ENCODE assay signal across 21 mouse cellular contexts in genomic region chr4:48617201-48617600, GRCm38 (mm10). TPM values are rescaled to one million over a fixed set of nuclear protein-coding genes. Genes with fewer than 3 reads are reported as not detected.
"Had no signal": no experiment of that assay in that cellular context is flagged by ENCODE, and none has a peak within 500 bp of the region (broad histone marks: within the 10 kb centered on the region; RNA-seq: fewer than 3 reads in every experiment).

No protein-coding gene starts in this region.

- DNase-seq: liver, embryonic 13.5 days; liver, postnatal 0 days; lung, adult 2 months; lung, postnatal 4 days; midbrain, embryonic 14.5 days; right cerebral cortex, postnatal 14 days; thymus, adult 18-20 months; thymus, postnatal 14 days; thymus, postnatal 36 days had no signal

- H3K4me1 ChIP-seq: liver, embryonic 13.5 days; liver, embryonic 15.5 days; lung, embryonic 15.5 days; midbrain, embryonic 10.5 days; midbrain, embryonic 12.5 days; neural tube, embryonic 12.5 days; stomach, embryonic 15.5 days had no signal

- H3K4me2 ChIP-seq: liver, embryonic 13.5 days; liver, embryonic 15.5 days; lung, embryonic 15.5 days; midbrain, embryonic 12.5 days; neural tube, embryonic 12.5 days; stomach, embryonic 15.5 days had no signal

- H3K27me3 ChIP-seq: liver, embryonic 13.5 days; liver, embryonic 15.5 days; lung, embryonic 15.5 days; midbrain, embryonic 12.5 days; neural tube, embryonic 12.5 days; stomach, embryonic 15.5 days had no signal

- H3K27ac ChIP-seq: liver, embryonic 13.5 days; liver, embryonic 15.5 days; lung, embryonic 15.5 days; midbrain, embryonic 10.5 days; midbrain, embryonic 12.5 days; neural tube, embryonic 12.5 days; stomach, embryonic 15.5 days had no signal

- H3K9me3 ChIP-seq: liver, embryonic 13.5 days; liver, embryonic 15.5 days; lung, embryonic 15.5 days; midbrain, embryonic 10.5 days; midbrain, embryonic 12.5 days; neural tube, embryonic 12.5 days; stomach, embryonic 15.5 days had no signal

- H3K4me3 ChIP-seq: liver, embryonic 13.5 days; liver, embryonic 15.5 days; lung, embryonic 15.5 days; midbrain, embryonic 10.5 days; midbrain, embryonic 12.5 days; neural tube, embryonic 12.5 days; stomach, embryonic 15.5 days had no signal

- H3K36me3 ChIP-seq: liver, embryonic 13.5 days; liver, embryonic 15.5 days had no signal

- ATAC-seq: liver, postnatal 0 days; lung, postnatal 0 days had no signal

- H3K9ac ChIP-seq: liver, embryonic 13.5 days; liver, embryonic 15.5 days; liver, postnatal 0 days; lung, embryonic 15.5 days; midbrain, embryonic 12.5 days; neural tube, embryonic 12.5 days; stomach, embryonic 15.5 days had no signal

RNA-seq across cellular contexts. Expression of gene Tmeff1, which starts 32.2 kb away (rescaled TPM):
- total RNA-seq: megakaryocyte-erythroid progenitor cell, adult 5-6 weeks had no signal

RNA-seq across cellular contexts. Expression of gene Cavin4, which starts 46.1 kb away (rescaled TPM):
- total RNA-seq: megakaryocyte, adult 5-6 weeks; megakaryocyte-erythroid progenitor cell, adult 5-6 weeks; monocyte, adult 5-6 weeks; neutrophil, adult 5-6 weeks had no signal
- polyA plus RNA-seq: spleen, adult 2 months had no signal
